Mouse (Mus musculus): ENCODE data around the gene Coq10b.

- TF ChIP-seq GATA1 (IDR thresholded peaks at IDR 0.05; ENCODE audit: low read length) (no peak), TAL1 (IDR thresholded peaks at IDR 0.05; ENCODE audit: low read length) (no peak)
Measured at GRCm38 (mm10) chr1:55074757-55075156, 22.2 kb downstream of the Coq10b start.
